Mouse (Mus musculus) adrenal gland, postnatal 25 days (tissue): ENCODE results near the gene Plxnb2. TPM values are rescaled to one million over a fixed set of nuclear protein-coding genes. Genes with fewer than 3 reads are reported as not detected.
A peak's percentile ranks its signal among the peaks of the same experiment; 100 is the strongest.

Experiments used
- DNase-seq: peaks from one replicate; pipeline ENCODE4 v3.0.0; 2021; ENCODE audit warnings: mixed read lengths
- long read RNA-seq: library from polyadenylated mRNA; stranded (forward); transcript quantifications from one replicate; pipeline ENCODE4 v2.0.0, GENCODE M21; 2021
- total RNA-seq: library from RNA; stranded (reverse); gene quantifications from 2 replicates; pipeline ENCODE4 v1.2.3, GENCODE M21; 2021

Plxnb2 gene
- 121 and 144 TPM in 2 replicates for total RNA-seq
- long read RNA-seq, partial matches to known transcripts, result 40 of 52 reads
- long read RNA-seq, other reads (novel, unspliced or antisense), result 9 of 52 reads

DNA sequence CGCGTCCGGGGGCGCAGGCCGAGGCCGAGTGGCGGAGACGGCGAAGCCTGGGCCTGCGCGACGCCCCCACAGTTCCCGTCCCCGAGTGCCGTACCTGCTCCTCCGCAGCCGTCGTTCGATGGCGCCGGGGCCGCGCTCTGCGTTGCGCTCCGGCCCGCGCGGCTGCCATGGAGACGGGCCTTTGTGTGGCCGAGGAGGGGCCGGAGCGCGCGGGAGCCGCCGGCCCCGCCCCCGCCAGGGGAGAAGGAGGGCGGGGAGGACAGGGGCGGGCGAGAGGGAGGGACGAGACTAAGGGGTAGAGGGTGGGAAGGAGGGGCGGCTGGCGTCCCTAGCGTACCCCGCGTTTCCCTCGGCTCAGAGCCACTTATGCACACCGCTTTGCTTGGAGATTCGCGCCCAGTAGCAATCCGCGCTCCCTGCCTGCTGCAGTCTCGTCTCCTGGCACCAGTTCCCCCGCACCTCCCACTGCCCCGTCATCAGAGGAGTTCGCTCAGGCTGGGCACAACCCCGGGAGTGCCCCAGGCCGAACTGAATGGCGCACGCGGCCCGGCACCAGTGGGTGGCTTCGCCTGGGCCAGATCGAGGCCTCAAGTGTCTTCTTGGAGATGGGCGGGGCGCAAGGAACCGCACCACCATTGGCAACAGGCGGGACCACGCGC lies at the start of gene Plxnb2:
Gene Plxnb2, minus strand, starts transcription at position 218 of the 659 bp plus-strand sequence.
- DNase-seq, result peak; percentile 85

DNA sequence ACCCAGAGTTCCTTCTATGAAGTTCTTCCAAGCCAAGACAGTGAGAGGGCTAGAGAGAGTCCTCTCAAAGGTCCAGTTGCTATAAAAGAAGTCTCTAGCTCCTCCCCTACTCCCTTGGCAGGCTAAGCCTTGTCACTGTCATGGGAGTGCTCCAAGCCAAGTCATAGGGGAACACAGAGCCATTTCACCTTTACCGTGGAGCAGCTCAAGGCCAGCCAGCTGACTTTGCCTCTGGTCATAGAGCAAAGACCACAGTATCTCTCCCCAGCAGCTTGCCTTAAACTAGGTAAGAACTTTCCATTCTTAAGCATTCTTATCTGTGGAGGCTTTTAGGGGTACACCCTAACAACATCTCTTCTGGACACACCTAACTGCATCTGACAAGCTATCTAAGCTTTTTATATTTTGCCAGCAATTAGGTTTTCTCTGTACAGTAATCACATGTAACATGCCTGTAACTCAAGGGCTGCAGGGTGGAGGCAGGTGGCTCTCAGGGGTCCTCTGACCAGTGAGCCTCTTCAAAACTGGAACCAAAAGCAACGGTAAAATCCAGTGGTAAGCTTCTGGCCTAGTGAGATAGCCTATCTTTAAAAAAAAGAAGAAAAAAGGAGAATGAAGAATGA lies 35.1 kb upstream of the Plxnb2 start:
- DNase-seq, result peak; percentile 25

DNA sequence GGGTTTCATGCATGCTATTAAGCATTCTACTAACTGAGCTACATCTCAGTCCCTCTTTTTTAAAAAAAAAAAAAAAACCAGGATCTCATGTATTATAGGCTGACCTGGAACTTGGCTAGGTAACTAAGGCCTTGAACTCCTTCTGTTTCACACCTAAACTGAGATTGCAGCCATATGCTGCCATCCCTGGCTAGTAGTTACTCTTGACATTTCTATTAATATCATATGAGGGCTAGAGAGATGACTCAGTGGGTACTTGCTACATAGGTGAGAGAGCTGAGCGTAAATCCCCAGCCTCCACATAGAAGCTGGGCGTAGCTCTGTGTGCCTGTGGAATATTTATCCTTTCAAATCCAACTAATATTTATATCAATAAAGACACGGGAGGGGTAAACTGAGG lies 34.4 kb upstream of the Plxnb2 start:
- DNase-seq, result no peak

DNA sequence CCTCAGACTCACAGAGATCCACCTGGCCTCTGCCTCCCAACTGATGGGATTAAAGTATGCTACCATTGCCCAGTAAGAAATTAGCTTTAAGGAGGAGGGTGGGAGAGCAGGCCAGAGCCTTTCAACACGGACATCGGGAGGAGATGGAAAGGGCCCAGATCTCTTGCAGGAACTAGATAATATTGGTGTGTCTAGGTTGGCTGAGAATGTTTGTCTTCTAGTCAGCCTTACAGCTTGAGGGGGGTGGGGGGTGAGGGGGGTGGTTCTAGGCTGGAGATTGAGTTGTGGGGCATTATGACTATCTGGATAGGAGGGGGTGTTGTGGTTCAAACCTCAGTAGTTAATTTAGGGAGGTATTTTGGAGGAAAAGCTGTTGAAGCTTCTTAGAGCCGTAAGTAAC lies 32.9 kb upstream of the Plxnb2 start:
- DNase-seq, result no peak

DNA sequence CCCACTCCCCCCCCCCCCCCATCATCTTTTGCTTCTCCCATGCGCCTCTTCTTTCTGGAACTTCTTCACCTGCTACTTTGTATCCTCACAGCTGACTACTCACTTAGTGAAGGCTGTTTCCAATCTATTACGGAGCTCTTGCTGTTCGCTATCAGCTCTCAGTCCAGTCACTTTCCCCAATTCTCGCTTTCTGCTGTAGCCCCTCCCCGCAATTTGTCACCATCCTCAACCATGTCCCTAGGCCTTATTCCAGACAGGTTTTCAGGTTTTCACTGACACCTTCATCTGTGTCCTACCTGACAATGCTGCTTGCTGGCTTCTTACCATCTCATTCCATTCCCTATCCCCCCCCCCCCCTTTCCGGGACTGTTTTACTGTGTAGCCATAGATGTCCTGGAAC lies 31.9 kb upstream of the Plxnb2 start:
- DNase-seq, result no peak

DNA sequence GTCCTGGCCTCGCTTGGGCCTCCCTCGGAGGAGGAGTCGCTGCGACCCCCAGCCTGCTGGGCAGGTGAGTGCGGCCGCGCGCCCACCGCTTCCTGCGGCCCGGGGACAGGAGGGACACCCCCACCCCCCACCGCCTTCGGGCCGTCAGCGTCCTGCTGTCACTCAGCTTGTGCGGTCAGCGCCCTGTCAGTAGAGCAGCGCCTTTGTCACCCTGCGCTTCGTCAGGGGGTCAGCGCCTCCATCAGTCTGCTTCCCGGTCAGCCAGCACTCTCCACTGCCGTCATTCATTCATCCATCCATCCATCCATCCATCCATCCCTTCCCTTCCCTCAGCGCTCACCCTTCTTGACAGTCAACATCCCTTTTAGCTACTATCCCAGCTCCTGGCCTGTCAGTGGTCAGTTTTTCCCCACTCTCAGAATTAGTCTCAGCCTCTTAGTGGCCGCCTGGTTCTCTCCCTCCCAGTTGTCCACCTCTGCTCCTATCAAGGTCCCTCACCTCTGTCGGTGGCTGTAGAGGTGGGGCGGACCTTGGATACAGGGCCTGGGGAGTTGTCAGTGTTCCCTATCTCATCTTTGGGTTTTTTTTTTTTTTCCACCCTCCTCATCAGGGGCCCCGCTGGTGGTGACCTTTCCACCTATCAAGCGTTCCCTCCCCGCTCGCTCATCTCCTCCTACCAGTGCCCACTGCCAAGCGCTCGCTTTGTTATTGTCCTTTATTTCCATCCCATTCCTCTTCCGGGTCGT lies 31.3 kb upstream of the Plxnb2 start:
- DNase-seq, result peak; percentile 43

DNA sequence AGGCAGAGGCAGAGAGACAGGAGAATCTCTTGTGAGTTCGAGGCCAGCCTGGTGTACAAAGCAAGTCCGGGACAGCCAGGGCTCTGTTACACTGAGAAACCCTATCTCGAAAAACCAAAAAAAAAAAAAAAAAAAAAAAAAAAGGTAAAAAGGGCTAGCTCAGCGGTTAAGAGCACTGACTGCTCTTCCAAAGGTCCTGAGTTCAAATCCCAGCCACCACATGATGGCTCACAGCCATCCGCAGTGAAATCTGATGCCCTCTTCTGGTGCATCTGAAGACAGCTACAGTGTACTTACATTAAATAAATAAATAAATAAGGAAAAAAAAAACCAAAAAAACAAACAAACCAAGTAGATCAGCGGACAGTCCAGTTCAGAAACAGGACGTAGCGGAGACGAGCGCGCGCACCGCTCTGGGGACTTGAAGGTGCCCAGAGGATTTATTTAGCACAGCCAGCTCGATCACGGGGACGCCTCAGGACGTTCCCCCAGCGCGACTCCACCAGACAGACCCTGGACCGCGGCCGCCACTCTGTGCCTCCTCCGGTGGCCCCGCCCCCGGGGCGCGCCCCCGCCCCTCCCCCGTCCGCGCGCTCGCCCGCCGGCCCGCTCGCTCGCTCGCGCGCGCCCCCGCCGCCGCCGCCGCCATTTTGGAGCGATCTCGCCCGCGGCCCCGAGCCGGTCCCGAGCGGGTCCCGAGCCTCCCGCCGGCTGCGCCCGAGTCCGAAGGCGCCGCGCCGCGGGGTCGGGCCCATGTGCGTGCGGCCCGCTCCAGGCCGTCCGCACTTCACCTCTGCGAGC lies 30.5 kb upstream of the Plxnb2 start, which contains the start of gene Ppp6r2:
Gene Ppp6r2, plus strand, starts transcription at position 639 of the 801 bp plus-strand sequence.
- DNase-seq, result peak; percentile 89

DNA sequence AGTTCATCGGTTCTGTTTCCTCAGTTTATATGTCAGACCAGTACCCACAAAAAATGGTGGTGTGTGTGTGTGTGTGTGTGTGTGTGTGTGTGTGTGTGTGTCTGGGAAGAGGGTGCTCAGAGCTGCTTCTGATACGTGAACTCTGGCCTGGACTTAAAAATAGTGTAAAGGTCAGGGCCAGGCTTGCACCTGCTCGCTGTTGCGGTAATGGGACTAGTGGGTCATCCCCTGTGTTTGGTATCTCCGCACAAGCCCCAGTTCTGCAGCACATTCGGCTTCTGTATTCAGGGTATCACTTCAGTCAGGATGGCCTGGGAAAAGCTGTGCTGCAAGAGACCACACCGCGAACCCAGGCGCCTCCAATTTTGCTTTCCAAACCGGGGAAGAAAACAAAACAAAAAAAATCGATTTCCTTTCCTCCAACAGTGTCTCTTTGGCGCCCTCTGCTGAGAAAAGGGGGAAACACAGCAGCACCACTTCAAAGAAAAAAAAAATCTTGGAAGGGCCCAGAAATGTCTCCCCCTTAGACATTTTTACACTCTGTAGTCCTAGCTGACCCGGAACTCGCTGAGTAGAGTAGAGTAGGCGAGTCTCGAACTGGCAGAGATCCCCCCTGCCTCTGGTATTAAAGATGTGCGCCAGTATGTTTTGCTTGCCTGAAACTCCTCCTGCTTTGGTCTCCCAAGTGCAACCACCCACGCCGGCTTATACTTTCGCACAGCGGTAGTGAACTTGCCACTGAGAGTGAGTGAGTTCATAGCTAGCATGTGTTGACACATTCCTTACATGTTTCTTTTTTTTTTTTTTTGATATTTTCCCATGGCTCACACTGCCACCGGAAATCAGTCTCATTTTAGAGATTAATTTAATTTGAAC lies 29.5 kb upstream of the Plxnb2 start:
- peak; percentile 83 for DNase-seq

DNA sequence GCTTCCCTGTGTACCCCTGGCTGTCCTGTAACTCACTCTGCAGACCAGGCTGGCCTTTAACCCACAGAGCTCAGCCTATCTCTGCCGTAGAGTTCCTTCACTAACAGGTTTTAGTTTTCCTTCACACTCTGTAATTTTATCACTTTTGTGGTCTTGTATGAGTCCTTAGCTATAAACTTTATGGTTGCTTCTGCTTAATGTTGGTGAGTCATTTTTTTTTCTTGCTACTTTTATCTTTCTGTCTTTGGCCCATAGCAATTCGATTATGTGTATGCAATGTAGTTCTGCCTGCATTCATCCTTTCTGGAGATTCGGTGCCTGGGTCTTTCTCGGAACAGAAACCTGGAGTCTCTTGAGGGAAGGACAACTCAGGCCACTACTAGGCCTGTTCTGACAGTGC lies 26.9 kb upstream of the Plxnb2 start:
- DNase-seq, result no peak

DNA sequence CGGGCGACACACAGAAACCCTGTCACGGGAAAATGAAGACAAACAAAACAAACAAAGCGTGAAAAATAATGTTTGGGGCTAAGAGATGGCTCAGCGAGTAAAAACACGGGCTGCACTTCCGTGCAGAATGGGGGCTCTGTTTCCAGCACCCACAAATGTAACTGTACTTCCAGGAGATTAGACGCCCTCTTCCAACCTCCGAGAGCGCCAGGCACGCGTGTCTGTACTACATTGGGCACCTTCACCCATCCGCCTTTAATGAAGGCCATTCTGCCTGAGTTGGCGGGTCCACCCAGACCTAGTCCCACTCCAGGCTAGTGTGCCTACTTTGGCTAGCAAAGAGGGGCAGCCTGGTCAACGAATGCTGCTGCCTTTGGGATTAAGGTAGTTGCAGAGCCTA lies 16.5 kb upstream of the Plxnb2 start:
- no peak for DNase-seq

DNA sequence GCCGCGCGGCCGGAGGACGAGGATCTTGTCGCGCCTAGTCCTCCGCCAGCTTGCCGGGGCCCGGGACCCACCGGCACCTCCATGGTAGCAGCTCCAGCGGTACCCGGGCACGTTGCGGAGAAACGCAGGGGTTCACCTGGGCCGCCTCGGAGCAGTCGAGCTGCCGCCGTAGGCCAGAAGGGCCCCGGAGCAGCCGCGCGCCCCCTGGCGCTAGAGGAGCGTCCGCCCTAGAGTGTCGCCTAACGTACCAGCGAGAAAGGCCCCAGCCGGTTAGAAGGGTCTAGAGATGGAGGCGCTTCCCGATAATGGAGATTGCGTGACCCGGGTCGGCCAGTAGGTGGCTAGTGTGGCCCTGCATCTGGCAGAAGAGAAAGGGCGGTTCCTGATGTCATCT lies 15.7 kb upstream of the Plxnb2 start, which contains the start of gene Dennd6b:
Gene Dennd6b, minus strand, starts transcription at position 184 of the 394 bp plus-strand sequence.
- DNase-seq, result peak; percentile 94

DNA sequence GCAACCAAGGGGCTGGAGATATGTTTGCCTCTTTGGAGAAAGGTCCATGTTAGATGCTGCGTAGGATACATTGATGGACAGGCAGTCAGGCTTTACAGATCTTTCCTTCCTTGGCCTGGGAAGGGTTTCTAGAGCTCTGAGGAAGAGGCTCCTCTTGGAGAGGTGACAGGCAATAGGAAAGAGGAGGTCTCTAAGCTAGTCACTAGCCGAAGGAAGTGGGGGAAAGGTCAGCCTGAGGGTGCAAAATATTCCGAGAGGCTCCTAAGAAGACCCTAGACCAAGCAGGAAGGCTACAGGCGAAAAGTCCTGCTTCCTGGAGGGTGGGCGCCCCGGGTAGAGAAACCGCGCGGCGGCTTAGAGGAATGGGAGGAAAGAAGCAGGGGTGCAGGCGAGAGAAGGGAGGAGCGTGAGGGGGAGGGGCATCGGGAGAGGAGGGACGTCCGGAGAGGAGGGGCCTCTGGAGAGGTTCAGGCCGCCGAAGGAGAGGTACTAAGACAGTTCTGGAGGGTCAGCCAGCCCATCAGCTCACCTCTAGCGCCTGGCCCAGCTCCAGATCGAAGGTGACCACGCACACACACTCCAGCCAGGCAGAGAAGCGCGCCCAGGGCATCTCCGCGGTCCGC lies 15.2 kb upstream of the Plxnb2 start:
- DNase-seq, result peak; percentile 94

DNA sequence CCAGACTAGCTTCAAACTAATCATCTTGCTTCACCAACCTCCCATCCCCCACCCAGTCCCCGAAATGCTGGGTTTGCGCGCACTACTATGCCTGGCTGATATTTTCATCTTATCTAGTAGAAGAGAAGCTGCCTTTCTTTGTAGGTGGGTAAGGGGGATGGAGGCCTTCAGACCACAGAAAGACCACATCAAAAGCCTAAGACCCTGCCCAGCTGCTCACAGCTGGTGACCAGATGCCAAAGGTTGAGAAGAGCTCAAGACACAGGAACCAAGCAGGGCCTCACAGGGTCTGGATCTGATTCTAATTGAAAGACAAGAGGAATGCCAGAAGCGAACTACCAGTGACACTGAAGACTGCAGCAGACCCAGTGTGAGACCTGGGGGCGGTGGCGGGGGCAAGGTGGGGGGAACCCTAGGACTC lies 14.7 kb upstream of the Plxnb2 start:
- no peak for DNase-seq

DNA sequence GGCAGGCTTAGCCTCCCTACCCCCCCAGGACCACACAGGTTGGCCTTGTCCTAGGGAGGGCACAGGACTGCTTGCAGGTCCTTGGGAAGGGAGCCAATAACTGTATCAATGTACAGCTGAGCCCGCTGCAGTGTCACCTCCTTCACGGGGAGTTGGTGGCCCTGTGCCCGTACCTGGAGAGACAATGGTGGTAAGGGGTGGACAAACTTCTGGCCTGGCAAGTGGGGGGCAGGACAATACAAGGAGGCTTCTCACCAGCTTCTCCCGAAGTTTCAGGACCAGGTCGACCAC lies 4.3 kb upstream of the Plxnb2 start:
- DNase-seq, result no peak

DNA sequence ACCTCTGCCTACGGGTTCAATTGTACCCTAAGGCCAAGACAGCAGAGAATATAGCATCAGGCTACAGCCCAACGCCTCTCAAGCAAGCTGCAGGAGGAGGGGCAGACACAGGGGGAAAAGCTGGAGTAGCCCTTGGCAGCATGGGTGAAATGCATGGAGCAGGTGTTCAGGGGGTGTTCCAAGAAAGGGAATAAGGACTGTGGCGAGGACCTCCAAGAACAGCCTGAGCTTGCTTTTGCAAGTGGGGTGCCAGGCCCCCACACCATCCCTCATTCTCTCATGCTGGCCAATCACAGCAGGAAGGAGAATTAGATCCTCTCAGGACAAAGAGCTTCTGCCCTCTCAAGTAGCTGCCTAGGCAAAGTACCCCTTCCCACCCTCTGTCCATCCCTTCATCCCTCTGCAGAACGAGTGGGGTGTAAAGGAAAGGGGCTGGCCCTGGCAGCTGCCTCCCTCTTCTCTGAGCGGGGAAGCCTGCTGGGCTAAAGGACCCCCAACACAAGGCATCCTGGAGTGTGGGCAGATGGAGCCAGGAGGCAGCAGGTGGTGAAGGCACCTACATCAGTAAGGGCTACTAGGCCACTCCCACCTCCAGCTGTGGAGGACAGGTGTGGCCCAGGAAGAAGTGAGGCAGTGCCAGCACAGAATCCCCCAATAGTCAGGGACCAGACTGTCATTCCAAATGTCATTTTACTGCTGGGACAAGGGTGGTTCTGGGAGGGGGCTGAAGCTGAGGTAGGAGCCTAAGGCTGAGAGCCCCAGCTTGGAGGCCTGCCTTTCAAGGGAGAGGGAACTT lies 3.8 kb upstream of the Plxnb2 start:
- DNase-seq, result no peak

DNA sequence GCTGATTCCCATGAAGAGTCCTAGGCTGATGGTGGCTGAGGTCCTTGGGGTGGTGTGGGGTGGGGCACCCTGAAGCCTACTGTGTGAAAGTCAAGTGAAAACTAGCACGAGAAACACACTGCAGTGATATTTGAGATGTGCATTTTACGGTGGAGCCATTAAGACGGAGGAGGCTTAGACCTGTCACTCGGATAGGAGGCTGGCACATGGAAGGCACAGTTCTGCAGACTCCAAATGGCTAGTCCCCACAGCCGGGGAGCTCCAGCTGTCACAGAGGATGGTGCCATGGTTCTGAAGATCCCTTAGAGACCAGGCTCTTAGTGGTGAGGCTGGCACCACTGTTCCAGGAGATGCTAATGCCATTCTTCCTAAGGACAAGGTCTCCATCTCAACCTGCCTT lies 2.3 kb upstream of the Plxnb2 start:
- DNase-seq, result no peak

DNA sequence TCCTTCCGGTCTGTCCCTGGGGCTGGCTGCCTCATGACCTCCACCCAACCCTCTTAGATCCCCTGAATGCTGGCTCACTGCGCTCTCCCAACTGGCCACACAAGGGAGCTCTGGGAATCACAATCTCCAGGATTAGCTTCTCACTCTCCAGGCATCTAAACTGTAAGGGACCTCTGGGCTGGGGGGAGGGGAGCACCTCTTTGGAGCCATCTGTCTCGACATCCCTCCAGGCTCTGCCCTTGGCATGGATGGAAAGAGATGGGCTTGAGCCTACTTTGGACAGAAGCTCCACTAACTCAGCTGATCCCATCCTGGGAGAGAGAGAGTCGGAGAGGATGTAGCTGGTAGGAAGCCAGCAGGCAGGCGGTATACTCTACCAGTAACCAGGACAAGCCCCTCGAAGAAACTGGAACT lies 1.7 kb upstream of the Plxnb2 start:
- no peak for DNase-seq

DNA sequence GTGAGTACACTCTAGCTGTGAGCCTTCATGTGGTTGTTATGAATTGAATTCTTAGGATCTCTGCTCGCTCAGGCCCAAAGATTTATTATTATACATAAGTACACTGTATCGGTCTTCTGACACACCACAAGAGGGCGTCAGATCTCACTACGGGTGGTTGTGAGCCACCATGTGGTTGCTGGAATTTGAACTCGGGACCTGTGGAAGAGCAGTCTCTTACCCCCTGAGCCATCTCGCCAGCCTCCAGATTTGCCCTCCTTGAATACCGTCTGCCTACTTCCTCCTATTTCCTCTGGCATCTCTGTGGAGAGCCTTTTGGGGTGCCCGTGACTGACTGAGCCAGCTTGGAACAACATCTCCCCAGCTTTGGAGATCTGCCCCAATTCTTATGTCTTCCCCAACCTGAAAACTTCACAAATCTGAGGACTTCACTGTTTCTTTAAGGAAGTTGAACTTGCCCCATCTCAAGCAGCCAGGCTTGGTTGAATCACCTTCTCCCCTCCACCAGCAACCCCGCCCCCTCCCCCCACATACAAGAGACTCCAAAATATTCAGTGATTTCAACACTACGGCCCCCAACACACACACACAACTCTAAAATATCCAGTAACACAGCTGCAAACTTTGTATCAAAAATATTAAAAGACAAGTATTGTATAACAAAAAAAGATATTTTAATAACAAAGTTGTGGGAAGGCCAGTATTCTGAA lies 1.1 kb upstream of the Plxnb2 start:
- no peak for DNase-seq

DNA sequence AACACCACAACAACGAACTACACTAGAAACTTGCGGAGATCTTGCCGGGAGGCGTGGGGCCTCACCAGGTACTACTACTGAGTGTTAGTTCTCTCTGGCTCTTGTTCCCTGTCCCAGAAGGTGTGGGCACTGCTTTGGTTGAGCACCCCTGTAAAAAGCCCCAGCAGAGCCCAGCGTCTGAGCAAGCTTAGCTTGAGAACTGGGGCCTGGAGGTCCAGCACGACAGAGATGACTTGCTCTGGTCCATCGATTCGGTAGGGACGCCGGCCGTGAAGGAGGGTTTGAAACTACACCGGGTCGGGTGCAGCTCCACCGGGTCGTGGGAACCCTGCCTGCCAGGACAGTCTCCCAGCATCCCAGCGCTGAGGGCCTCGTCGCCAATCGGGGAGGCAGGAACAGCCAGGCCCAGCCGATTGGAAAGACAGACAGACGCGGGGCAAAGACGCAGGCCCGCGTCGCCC lies 477 bp downstream of the Plxnb2 start:
- no peak for DNase-seq

DNA sequence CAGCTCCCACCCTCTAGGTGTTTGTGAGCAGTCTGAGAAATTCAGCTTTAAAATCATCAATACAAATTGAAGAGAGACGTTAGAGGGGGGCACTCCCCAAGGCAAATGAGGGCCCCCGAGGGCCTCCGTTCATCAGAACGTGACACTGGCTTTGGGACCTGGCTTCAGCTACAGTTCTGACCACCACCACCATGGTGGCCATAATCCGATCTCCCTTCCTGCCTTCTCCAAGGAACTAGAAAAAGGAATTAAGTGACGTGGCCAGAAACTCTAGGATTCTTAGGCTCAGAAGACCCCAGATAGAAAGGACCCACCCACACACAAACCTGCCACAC lies 991 bp downstream of the Plxnb2 start:
- no peak for DNase-seq
